Comparison of ENCODE assay signal across 11 mouse cellular contexts in the genomic region with DNA sequence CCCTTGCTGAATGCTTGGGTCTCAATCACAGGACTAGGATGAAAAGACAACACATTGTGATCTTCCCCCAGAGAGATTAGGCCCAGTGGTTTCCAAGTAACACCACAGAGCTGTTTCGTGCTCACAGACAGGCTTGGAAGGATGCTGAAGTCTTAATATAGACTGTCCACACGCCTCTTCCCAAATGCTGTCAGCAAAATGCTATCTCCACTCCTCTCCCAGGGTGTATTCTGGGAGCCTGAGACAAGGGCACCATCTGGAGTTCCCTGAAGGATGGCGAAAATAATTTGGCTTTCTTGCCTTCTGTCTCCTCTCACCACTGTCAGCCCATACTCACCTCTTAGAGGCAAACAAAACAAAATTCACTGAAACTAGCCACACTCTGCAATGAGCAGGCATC.
DNase-seq lines count a peak whose midpoint lies in the region; ATAC-seq lines count a peak whose summit lies in the region.
"Had no signal": no experiment of that assay in that cellular context is flagged by ENCODE, and none has a peak within 500 bp of the region (broad histone marks: within the 10 kb centered on the region; RNA-seq: fewer than 3 reads in every experiment).

No protein-coding gene starts in this region.

- H3K27ac ChIP-seq in forebrain, embryonic 15.5 days (replicated peaks), result no peak overlapping the region
- H3K27ac ChIP-seq in forebrain, embryonic 12.5 days, result no peak overlapping the region
- H3K27ac ChIP-seq: liver, embryonic 13.5 days had no signal

- no peaks in the 10 kb centered on the region for H3K36me3 ChIP-seq in forebrain, embryonic 15.5 days
- no peaks in the 10 kb centered on the region for H3K36me3 ChIP-seq in forebrain, embryonic 12.5 days (replicated peaks)
- H3K36me3 ChIP-seq: liver, embryonic 13.5 days had no signal

- peaks cover 4% of the 10 kb centered on the region; the same call in 1 of the 2 replicates for H3K4me1 ChIP-seq in forebrain, embryonic 15.5 days
- peaks cover 5% of the 10 kb centered on the region; the same call in 1 of the 2 replicates for H3K4me1 ChIP-seq in forebrain, embryonic 12.5 days
- H3K4me1 ChIP-seq: liver, embryonic 13.5 days had no signal

- intact Hi-C loops in left cerebral cortex, postnatal 4 days (cut with DNase I), result no loop called here

- peak; percentile 76 for DNase-seq in left cerebral cortex, adult 11 months (ENCODE audit: low spot score)
- DNase-seq in left cerebral cortex, postnatal 4 days, result no peak
- DNase-seq in cerebellum, postnatal 10 days, result peak; percentile 55 to 58
- DNase-seq in layer of hippocampus, adult 8-10 months (ENCODE audit: low spot score in 2 of 2), result peak; percentile 57 to 82
- DNase-seq in right cerebral cortex, postnatal 10 days (ENCODE audit: low spot score in 2 of 2), result peak; percentile 71 to 92
- DNase-seq in retina, embryonic 14.5 days (ENCODE audit: low spot score), result no peak
- DNase-seq: gastrocnemius, postnatal 36 days; liver, embryonic 13.5 days had no signal

- no peaks in the 10 kb centered on the region for H3K27me3 ChIP-seq in forebrain, embryonic 15.5 days
- no peaks in the 10 kb centered on the region for H3K27me3 ChIP-seq in forebrain, embryonic 12.5 days
- H3K27me3 ChIP-seq: liver, embryonic 13.5 days had no signal

- no peaks in the 10 kb centered on the region for H3K9me3 ChIP-seq in forebrain, embryonic 15.5 days
- H3K9me3 ChIP-seq in forebrain, embryonic 12.5 days, result no peaks in the 10 kb centered on the region
- H3K9me3 ChIP-seq: liver, embryonic 13.5 days had no signal

- no peak overlapping the region for H3K4me3 ChIP-seq in forebrain, embryonic 15.5 days
- no peak overlapping the region for H3K4me3 ChIP-seq in forebrain, embryonic 12.5 days (replicated peaks)
- H3K4me3 ChIP-seq: liver, embryonic 13.5 days had no signal

- 60% methylated on average over 3 of the region's 3 CpGs for WGBS in forebrain, embryonic 15.5 days
- WGBS in forebrain, embryonic 12.5 days, result 78% methylated on average over 3 of the region's 3 CpGs

- no peak overlapping the region for H3K4me2 ChIP-seq in forebrain, embryonic 15.5 days (replicated peaks)
- H3K4me2 ChIP-seq in forebrain, embryonic 12.5 days, result no peak overlapping the region
- H3K4me2 ChIP-seq: liver, embryonic 13.5 days had no signal

- no peak overlapping the region for H3K9ac ChIP-seq in forebrain, embryonic 15.5 days (replicated peaks)
- no peak overlapping the region for H3K9ac ChIP-seq in forebrain, embryonic 12.5 days
- H3K9ac ChIP-seq: liver, embryonic 13.5 days had no signal

- no peak for ATAC-seq in forebrain, embryonic 15.5 days (replicated peaks)
- no peak for ATAC-seq in forebrain, embryonic 12.5 days (ENCODE audit: low FRiP score)
- ATAC-seq: intestine, embryonic 16.5 days had no signal

Comparison
In these comparisons a context has a peak if more than half of its experiments do, and no peak if none do; other contexts are left out.
1. DNase-seq: peak in left cerebral cortex, adult 11 months (single experiment), cerebellum, postnatal 10 days (2 of 2), layer of hippocampus, adult 8-10 months (2 of 2) and right cerebral cortex, postnatal 10 days (2 of 2); none in left cerebral cortex, postnatal 4 days (single experiment) and retina, embryonic 14.5 days (single experiment).